8 mouse cellular contexts compared by ENCODE assay signal in the genomic region with DNA sequence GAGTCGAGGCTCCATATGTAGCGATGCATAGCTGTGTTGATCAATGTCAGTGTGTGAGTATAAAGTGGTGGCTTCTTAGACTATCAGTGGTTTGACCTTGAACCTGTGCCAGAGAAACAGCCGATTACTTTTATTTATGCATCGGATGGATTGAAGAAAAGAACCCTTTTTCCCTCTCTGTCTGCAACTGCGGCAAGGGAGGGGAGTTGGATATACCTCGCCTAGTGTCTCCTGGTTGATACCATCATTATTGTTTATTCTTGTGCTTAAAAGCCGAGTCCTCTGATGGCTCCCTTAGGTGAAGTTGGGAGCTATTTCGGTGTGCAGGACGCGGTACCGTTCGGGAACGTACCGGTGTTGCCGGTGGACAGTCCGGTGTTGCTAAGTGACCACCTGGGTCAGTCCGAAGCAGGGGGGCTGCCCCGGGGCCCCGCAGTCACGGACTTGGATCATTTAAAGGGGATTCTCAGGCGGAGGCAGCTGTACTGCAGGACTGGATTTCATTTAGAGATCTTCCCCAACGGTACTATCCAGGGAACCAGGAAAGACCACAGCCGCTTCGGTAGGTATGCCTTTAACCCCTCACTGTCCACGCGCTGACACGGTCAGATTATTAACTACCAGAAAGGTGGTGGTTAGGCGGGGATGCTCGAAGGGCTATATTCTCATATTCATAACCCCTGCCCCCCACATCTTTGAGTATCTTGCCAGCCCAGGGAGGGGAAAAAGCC. TPM values are rescaled to one million over a fixed set of nuclear protein-coding genes. Genes with fewer than 3 reads are reported as not detected.
A peak's percentile ranks its signal among the peaks of the same experiment; 100 is the strongest.
DNase-seq lines count a peak whose midpoint lies in the region; ATAC-seq lines count a peak whose summit lies in the region.

No protein-coding gene starts in this region.

- H3K9ac ChIP-seq in kidney, embryonic 14.5 days (ENCODE audit: low read depth, low read length), result peak overlapping the region; percentile 7
- H3K9ac ChIP-seq in midbrain, embryonic 15.5 days, result peak overlapping the region; percentile 52

- H3K27ac ChIP-seq in heart, embryonic 10.5 days, result peak overlapping the region; percentile 90; the same call in 1 of the 2 replicates
- H3K27ac ChIP-seq in kidney, embryonic 14.5 days (ENCODE audit: low read depth, low read length), result no peak overlapping the region
- H3K27ac ChIP-seq in midbrain, embryonic 15.5 days, result no peak overlapping the region

- DNase-seq in right cerebral cortex, postnatal 10 days (ENCODE audit: low spot score in 2 of 2), result peak; percentile 28 to 37
- DNase-seq in right cerebral cortex, postnatal 14 days, result no peak
- DNase-seq in cerebellum, postnatal 25 days, result peak; percentile 64 to 70
- no peak for DNase-seq in heart, embryonic 10.5 days (ENCODE audit: low spot score)
- DNase-seq in gastrocnemius, adult 18-20 months (ENCODE audit: low spot score), result no peak

- no peak for ATAC-seq in kidney, embryonic 14.5 days (ENCODE audit: low FRiP score, low TSS enrichment)
- no peak for ATAC-seq in midbrain, embryonic 15.5 days (replicated peaks)
- ATAC-seq in monocyte, adult 5-6 weeks (replicated peaks; ENCODE audit: insufficient number of reproducible peaks, low FRiP score, low TSS enrichment, poor library complexity, severe bottlenecking), result no peak

- under 1% methylated on average over 29 of the region's 29 CpGs for WGBS in heart, embryonic 10.5 days
- WGBS in kidney, embryonic 14.5 days, result under 1% methylated on average over 29 of the region's 29 CpGs
- WGBS in midbrain, embryonic 15.5 days, result under 1% methylated on average over 29 of the region's 29 CpGs

- H3K36me3 ChIP-seq in heart, embryonic 10.5 days, result no peaks in the 10 kb centered on the region
- no peaks in the 10 kb centered on the region for H3K36me3 ChIP-seq in kidney, embryonic 14.5 days (ENCODE audit: control insufficient read depth, insufficient read depth, low read length)
- H3K36me3 ChIP-seq in midbrain, embryonic 15.5 days (replicated peaks), result no peaks in the 10 kb centered on the region

- peak overlapping the region; percentile 95 for H3K4me2 ChIP-seq in kidney, embryonic 14.5 days (replicated peaks; ENCODE audit: low read depth, low read length)
- H3K4me2 ChIP-seq in midbrain, embryonic 15.5 days, result peak overlapping the region; percentile 97

- no peaks in the 10 kb centered on the region for H3K9me3 ChIP-seq in heart, embryonic 10.5 days
- no peaks in the 10 kb centered on the region for H3K9me3 ChIP-seq in kidney, embryonic 14.5 days (ENCODE audit: control insufficient read depth, low read length)
- no peaks in the 10 kb centered on the region for H3K9me3 ChIP-seq in midbrain, embryonic 15.5 days

- peaks cover 80% of the 10 kb centered on the region for H3K27me3 ChIP-seq in heart, embryonic 10.5 days (ENCODE audit: insufficient read depth, poor library complexity, severe bottlenecking)
- H3K27me3 ChIP-seq in kidney, embryonic 14.5 days (ENCODE audit: control insufficient read depth, insufficient read depth, low read length), result peaks cover 53% of the 10 kb centered on the region
- H3K27me3 ChIP-seq in midbrain, embryonic 15.5 days (replicated peaks), result peaks cover 42% of the 10 kb centered on the region

- peaks cover 48% of the 10 kb centered on the region for H3K4me1 ChIP-seq in heart, embryonic 10.5 days
- peaks cover 10% of the 10 kb centered on the region; the same call in 1 of the 2 replicates for H3K4me1 ChIP-seq in kidney, embryonic 14.5 days (ENCODE audit: control insufficient read depth, insufficient read depth, low read length)
- peaks cover 51% of the 10 kb centered on the region for H3K4me1 ChIP-seq in midbrain, embryonic 15.5 days

- H3K4me3 ChIP-seq in heart, embryonic 10.5 days, result peak overlapping the region; percentile 72
- H3K4me3 ChIP-seq in kidney, embryonic 14.5 days (ENCODE audit: low read length), result peak overlapping the region; percentile 54
- peak overlapping the region; percentile 84 for H3K4me3 ChIP-seq in midbrain, embryonic 15.5 days

RNA-seq across cellular contexts. Expression of gene Fgf9, which starts 2.6 kb away (rescaled TPM):
- 5.4 and 9.0 TPM in 2 replicates for polyA plus RNA-seq in heart, embryonic 10.5 days (2016; fragmentation: Nextera tagmentation; extraction: Ambion mirVana)
- 7.1 and 8.5 TPM in 2 replicates for polyA plus RNA-seq in kidney, embryonic 14.5 days (2014; fragmentation: Nextera tagmentation; extraction: Ambion mirVana)
- polyA plus RNA-seq in midbrain, embryonic 15.5 days (2015; fragmentation: Nextera tagmentation; extraction: Ambion mirVana), result 20.8 and 21.0 TPM in 2 replicates
- not detected in 3 replicates for total RNA-seq in monocyte, adult 5-6 weeks (2017)
- total RNA-seq in gastrocnemius, adult 18-20 months (2021), result 1 to 10 TPM in 1 of 2 experiments, under 1 TPM in 1; 0.57 to 2.5 TPM

Comparison
In these comparisons a context has a peak if more than half of its experiments do, and no peak if none do; other contexts are left out.
1. DNase-seq: peak in right cerebral cortex, postnatal 10 days (2 of 2) and cerebellum, postnatal 25 days (2 of 2); none in right cerebral cortex, postnatal 14 days (single experiment), heart, embryonic 10.5 days (single experiment) and gastrocnemius, adult 18-20 months (single experiment).
2. Peak in every context shown above with its lines, with median percentiles within 50 percentile points of each other: H3K4me3 ChIP-seq.